Mouse (Mus musculus) megakaryocyte progenitor cell, adult 5-6 weeks (primary cell): ENCODE results near the gene Tia1. TPM values are rescaled to one million over a fixed set of nuclear protein-coding genes. Genes with fewer than 3 reads are reported as not detected.

Experiments
- ATAC-seq: replicated peaks from 2 replicates; pipeline ENCODE4 v1.8.0; 2016; ENCODE audit warnings: mild to moderate bottlenecking, moderate TSS enrichment, inconsistent platforms; ENCODE audit not compliant: poor library complexity
- total RNA-seq, 2 experiments: library from RNA; stranded (forward) in 1 of 2; stranded (reverse) in 1 of 2; fragments of 157-497, 149-512 nt in 1 of 2; fragments of 200-1000 nt in 1 of 2; gene quantifications; 2 replicates each; pipeline versions ENCODE4 v1.2.3 to v1.2.4; 2015 to 2017

The Tia1 gene
- total RNA-seq, 2 experiments from 2014 or later, result 75.5 to 125 TPM

DNA sequence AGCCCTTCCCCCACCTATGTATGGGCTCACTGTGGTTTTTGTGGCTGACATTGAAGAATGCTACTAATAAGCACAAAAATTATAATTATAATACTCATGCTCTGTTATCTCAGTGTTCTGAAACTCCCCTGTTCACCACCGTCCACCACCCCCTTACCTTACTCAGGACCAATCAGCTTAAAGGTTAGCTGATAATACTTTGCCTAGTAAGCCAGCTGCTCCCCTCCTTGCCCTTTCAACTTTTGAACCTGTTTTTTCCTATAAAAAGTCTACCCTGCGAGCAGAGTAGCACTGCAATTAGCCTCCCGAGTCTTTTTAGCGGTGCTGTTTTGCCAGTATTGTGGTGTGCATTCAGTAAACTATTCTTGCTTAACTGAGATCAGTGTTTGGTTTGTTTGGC lies 19.3 kb upstream of the Tia1 start:
- ATAC-seq, result no peak

DNA sequence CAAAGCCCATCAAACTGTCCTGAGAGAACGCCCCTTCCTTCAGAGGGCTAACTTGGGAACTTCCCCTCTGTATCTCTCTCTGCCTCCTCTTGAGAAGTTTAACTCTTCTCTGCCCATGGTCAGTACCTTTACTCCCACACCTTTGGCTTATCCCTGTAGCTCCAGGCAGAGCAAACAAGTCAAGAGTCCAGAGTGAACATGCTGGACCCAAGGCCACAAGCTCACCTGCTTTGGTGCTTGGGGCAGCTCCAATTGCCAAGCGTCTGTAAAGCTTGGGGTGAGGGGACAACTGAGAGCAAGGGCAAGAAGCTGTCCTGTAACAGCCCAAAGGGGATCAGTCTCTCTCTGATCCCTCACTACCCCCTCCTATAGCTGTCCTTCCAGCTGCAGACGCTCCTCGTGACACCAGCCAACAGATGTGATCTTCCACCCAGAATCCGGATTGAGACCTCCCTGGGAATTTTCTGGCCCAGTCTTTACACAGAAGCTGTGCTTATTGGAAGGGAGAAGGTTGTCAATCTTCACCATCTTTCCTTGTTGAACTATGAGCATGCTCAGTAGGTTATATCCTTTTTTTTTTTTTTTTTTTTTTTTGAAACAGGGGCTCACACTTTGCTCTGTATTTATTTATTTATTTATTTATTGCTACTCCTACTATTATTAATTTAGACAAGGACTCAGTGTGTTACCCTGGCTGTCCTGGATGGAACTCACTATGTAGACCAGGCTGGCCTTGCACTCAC lies 18.5 kb upstream of the Tia1 start:
- no peak for ATAC-seq

DNA sequence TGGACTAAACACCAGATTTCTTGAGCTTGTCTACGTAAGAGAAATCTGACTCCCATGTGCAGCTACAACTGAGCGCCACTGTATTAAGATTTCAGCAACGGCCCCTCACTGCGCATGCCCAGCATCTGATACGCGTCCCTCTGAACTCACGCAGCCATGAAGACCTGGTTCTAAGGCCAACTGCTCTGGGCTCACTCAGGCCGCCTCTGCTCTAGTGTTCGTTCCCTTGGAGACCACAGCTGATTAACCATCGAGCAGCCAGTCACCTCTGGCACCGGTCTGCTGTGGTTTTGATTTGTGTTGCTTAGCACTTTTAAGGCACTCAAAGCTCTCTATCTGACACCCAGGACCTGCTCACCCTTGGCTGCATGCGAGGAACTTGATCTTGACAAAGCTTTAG lies 16.7 kb upstream of the Tia1 start:
- no peak for ATAC-seq

DNA sequence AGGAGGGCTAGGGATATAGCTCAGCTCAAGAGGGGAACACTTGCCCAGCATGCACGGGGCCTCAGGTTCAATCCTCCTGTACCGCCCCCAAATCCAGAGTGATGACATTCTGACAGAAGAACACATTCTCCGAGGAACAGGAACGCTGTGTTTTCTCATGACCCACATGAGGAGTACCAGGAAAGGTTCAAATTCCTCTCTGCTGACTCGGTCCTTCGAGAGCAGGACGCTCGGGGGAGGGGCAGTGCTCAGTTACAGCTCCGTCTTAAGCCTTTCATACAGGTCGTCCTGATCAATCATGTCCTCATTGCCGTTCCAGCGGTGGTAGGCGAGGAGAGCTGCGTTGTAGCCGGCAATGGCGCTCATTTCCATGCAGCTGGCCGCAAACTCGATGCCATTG lies 15.6 kb upstream of the Tia1 start:
- no peak for ATAC-seq

DNA sequence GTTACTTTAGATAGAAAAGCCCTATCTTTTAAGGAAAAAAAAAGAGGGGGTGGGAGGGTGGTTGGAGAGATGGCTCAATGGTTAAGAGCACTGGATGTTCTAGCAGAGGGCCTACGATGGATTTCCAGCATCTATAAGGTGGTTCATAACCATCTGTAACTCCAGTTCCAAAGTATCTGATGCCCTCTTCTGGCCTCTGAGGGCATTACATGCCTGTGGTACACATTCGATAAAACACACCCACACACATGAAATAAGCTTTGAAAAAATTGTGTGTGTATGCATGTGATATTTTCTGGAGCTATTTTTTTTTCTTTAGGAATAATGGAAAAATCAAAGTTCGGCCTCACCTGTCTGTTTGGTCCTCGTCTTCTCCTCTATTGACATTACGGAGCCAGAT lies 12.7 kb upstream of the Tia1 start:
- ATAC-seq, result no peak

DNA sequence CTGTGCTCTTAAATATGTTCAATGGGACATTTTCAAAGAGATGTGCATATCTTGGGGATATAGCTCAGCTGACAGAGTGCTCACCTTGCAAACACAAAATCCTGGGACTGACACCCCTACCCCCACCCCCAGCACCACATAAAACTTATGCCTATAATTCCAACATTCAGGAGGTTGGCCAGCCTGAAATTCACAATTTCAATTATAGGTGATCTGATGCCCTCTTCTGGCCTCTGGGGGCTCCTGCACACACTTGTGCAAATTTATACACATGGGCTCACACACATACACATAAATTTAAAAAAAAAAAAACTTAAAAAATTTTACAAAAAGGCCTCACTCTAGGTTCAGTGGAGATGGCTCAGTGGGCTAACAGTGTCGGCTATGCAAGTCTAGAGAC lies 10.8 kb upstream of the Tia1 start:
- no peak for ATAC-seq

DNA sequence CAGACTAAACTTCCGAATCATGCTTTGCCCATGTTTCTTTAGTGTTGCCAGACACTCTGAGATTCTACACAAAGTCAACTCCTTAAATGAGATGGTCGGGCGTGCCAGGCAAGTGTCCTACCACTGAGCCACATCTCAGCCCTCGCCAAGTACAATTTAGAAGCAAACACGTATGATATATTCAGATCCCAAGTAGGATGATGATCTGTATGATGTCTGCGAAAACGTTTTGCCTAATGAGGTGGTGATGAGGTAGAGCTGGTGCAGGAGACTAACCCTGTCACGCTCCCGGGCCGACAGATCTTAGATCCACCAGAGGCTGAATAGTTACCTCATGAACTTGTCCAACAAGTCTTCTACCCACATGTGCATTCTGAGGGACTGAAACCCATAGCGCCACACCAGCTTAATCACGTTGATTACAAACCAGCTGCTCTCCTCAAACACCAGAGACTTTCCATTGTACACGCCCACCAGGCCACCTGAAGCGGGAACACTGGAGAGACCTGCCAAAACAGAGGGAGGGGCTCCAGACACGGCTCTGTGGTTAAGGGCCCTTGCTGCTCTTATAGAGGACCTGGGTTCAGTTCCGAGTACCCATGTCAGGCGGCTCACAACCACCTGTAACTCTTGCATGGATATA lies 9.8 kb upstream of the Tia1 start:
- ATAC-seq, result no peak

DNA sequence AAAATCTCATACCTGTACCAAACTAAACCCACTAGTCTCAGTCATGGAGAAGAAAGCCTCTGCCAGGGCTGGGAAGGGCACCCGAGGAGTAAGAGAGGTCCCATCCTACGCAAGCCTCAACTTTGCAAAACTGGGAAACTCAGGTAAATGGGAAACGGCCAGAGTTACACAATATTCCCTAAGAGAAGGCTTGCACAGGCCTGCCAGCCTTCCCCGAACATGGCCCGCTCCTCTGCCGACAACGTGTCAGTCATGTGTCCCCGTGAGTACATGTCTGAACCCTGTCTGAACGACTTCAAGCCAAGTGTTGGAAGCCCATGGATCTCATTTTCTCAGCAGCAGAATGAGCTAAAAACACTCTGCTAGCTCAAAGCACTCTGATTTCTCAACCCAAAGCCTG lies 9.0 kb upstream of the Tia1 start:
- no peak for ATAC-seq

DNA sequence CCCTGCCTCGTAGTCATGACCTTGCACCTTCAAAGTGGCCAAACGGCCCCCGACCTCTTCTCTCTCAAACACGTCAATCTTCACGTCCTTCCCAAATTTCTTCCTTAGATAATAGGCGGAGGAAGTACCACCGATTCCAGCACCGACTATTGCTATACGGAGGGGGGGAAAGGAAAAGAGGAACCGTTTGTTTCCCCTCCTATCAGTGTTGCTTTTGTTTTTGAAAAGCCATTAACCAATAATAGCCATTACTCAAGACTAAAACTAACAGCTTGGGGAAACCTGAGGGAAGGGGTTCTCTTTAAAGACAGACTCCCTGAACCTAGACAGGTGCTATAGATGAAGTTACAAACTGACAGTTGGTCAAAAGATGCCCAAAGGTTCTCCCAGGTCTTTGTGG lies 8.1 kb upstream of the Tia1 start:
- peak; percentile 22 for ATAC-seq

DNA sequence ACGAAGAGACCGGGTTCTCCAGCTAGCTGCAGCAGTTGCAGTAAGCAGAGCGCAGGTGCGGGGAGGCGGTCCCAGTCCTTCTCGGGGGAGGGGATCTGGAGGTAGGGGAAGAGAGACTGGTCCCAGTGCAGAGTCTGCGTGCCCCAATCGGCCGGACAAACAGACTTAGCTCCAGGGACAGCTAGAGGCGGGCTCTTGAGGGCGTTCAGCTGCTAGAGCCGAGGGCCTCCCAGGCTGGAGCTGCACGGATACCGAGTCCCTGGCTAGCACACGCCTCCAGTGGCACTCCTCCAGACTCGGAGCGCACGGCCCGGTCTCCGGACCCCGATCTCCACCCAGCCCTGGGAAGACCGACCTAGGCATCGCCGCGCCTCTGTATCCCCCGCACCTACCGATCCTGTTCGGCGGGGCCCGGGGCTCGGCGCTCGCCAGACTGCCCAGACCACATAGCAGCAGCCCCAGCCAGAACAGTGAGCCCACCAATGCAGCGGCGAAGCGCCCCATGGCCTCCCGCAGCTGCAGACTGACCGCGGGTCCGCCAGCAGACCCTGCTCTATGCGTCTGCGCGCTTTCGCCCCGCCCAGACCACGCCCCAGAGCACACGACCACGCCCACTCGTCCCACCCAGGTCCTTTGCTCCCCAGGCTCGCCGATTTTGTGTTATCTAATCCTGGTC lies 7.3 kb upstream of the Tia1 start, which contains the start of gene Pcyox1:
Gene Pcyox1 (minus strand): TSS at position 574 of the 676 bp plus-strand sequence.
- ATAC-seq, result peak; percentile 79

DNA sequence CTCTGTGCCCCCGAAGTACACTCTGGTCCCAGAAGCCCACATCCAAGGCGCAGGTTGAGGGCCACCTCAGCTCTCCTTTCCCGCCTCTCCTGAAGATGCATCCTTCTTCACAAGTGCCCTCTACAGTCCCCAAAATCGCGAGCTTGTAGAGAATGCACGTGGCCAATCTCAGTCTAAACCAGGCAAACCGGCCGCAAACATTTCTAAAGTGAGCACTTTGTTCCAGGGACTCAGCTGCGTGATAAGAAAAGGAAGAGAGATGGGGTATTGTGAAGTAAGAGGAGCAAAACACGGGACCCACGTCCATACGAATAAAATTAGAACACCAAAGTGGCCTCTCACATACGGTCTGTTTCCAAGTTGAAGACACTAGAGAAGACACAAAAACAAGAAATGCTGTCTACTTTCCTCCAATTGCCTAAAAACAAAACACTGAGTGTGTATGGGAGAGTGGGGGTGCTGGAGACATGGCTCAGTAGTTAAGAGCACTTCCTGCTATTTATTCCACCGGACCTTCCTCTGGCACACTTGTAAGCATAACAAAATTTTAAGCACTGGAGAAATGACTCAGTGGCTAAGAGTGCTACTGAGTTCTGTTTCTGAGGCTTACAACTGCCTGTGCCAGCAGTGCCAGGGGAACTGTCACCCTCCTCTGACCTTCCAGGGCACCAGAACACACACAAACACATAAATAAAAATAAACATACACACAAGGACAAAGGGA lies 6.6 kb upstream of the Tia1 start:
- ATAC-seq, result no peak

DNA sequence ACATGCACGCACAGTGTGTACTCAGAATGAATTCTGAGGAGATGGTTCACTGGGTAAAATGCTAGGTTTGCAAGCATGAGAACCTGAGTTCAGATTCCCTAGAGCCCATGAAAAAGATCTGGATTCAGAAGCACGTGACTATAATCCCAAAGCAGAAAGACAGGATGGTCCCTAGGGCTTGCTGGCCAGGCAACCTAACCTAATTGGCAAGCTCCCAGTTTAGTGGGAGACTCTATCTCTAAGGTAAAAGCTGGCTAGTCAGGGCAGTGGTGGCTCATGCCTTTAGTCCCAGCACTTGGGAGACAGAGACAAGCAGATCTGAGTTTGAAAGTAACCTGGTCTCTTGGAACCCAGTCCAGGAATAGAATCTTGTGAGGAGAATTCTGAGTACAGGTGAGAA lies 5.0 kb upstream of the Tia1 start:
- ATAC-seq, result no peak

DNA sequence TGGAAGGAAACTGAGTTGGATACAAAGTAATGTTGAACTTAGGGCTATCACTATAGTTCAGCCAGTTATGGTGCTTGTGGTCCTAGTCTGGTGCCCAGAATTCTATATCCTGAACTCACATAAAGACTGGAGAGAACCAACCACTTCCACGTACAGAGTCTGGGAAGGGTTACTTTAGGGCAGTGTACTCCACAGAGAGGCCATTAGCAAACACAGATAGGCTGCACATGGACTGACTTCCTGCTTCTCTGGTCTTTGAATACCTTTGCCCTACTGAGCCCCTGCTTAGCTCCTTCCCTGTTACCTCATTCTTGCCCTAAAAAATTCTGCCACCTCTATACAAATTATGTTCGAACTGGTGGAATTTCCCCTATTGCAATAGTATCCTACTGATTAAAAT lies 4.0 kb upstream of the Tia1 start:
- ATAC-seq, result no peak

DNA sequence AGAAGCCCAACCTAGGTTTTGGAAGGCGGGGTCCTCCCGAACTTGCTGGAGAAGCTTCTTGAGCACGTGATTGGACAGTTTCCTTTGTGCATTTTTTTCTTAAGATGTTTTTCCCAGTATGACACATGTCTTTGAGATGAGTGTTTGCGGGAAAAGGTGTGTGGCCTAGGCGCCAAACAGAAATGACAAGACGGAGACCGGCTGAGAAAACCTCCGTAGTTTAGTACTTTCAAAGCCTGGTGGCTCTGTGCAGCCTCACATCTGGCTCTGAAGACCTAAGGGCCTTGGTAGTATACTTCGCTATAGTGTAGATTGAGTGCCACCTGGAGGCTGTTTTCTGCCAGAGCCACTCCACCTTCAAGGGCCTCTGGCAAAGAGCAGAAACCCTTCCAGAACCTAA lies 3.0 kb upstream of the Tia1 start:
- peak; percentile 59 for ATAC-seq

DNA sequence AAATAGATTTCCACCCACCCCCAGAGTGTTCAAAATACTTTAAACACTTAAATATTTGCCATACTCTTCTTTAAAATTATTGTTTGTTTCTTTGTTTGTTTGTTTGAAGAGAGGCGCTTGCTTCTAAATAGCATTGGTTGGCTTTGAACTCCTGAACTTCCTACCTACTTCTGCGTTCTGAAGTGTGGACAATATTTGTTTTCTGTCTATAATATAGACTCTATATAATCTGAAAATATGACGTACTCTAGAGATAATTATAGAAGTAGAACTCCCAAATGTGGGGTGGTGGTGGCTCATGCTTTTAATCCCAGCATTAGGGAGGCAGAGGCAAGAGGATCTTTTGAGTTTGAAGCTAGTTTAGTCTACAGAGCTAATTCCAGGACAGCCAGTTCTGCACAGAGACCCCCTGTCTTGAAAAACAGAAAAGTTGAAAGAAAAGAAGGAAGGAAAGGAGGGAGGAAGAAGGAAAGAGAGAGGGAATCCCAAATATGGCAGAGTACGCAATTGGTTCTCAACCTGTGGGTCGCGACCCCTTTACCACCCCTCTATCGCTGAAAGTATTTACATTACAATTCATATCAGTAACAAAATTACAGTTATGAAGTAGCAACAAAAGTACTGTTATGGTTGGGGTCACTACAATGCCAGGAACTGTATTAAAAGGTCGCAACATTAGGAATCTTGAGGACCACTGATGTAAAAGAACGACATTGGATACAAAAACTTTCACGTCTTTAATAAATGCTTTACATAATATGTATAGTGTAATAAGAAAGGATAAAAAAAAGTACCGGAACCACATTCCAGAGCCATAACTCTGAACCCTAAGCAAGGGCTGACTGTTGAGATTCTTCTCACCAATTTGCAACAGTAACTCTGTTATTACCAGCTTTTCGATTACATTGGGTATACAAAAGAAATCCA lies 1.1 kb upstream of the Tia1 start:
- ATAC-seq, result no peak

DNA sequence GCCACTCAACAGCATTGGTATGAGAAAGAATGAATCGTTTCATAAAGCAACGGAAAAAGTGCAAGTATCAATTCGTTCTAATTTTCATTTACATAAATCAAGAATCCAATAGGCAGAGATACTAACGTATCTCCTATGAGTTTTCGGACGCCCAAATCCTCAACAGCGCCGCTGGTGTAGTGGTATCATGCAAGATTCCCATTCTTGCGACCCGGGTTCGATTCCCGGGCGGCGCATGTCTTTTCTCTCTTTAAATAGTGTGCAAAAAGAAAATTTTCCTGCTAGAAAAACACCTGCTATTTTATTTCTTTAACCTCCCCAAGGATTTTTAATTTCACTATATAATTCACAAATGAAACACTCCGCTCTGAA lies 305 bp upstream of the Tia1 start:
- peak; percentile 59 for ATAC-seq

DNA sequence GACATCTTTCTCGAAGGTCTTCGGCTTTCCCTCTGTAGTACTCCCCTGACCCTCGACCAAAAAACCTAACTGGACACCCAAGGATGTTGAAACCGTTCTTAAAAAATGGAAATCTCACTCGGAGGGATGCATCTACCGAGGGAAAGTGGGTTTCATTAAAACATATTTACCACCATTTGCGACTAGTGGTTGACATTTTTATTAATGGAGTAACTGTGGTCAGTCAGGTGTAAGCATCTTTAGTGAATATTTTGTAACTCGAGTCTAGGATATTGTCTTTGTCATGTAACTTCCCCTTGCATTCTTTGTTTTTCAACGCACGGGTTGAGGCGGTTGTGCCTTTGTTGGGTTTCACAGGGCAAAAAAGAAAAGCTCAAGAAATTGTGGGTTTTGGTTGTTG lies 977 bp downstream of the Tia1 start:
- ATAC-seq, result no peak

DNA sequence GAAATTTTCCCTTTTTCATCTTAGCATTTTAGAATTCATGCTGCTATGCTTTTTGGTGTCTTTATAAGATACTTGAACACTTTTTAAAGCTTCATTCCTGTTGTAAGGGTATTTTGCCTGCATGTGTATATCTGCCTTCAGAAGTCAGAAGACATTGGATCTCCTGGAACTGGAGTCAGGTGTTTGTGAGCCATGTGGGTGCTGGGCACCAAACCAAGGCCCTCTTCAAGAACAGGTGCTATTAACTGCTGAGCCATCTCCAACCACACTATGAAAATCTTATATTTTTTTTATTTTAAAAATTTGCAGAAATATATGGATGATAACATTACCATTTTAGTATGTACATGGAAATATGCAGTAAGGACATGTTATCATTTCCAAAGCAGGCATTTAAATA lies 2.3 kb downstream of the Tia1 start:
- no peak for ATAC-seq

DNA sequence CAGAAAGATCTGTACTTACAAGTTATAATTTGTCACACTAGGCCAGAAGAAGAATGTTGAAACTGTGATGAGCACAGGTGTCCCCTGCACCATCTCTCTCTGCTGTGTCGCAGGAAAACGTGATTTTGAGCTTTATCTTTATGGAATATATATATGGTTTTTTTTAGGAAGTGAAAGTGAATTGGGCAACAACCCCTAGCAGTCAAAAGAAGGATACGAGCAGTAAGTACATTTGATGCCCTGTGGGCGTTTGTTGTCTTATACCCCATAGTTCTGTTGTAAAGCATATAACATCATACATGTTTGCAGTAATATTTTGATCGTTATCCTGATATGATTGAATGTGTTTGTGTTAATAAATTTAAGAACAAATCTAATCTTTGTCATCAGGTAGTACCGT lies 14.7 kb downstream of the Tia1 start:
- ATAC-seq, result peak; percentile 68

DNA sequence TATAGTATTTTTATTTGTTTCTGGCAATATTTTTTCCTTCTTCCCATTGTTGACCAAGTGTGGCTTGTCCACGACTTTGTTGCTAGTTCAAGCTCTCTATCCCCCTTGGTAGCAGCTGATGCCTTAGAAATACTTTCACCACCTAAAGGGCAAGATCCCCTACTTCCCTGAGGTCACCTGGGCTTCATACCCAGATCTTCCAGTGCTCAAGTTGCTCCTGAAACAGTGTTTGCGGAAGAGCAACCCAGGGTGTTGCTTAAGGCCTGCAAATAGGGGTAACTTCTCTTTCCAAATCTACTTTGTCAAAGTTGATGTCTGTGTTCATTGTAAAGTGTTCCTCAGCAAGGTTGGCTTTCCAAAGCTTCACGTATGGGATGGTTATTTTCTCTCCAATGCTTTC lies 15.2 kb downstream of the Tia1 start:
- no peak for ATAC-seq

DNA sequence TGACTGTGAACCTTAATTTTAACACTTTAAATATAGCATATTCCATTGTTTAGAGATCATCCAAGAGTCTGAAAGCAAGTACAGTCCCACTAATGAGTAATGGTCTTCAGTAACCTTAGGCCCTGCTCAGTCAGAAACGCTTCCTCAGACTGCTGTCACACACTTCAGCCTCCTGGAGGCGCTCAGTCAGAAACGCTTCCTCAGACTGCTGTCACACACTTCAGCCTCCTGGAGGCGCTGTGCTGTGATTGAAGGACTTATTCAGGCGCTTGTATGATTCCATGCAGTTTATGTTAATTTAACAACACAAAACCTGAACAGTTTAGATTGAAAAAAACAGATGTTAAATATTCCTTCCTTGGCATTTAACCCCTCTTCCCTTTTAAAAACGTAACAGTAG lies 16.5 kb downstream of the Tia1 start:
- ATAC-seq, result peak; percentile 97
